Mouse (Mus musculus): Measurements from ENCODE around the gene Smim15. TPM values are rescaled to one million over a fixed set of nuclear protein-coding genes. Genes with fewer than 3 reads are reported as not detected.

Gene Smim15
- polyA plus RNA-seq, 1 experiment from 2014 or later: 76.2 TPM

GRCm38 (mm10) chr13:108063374-108064134 lies 19.3 kb downstream of the Smim15 start:
- no peak for ATAC-seq (replicated peaks; ENCODE audit: low FRiP score)
- H3K27ac ChIP-seq: no peak overlapping the region

DNA sequence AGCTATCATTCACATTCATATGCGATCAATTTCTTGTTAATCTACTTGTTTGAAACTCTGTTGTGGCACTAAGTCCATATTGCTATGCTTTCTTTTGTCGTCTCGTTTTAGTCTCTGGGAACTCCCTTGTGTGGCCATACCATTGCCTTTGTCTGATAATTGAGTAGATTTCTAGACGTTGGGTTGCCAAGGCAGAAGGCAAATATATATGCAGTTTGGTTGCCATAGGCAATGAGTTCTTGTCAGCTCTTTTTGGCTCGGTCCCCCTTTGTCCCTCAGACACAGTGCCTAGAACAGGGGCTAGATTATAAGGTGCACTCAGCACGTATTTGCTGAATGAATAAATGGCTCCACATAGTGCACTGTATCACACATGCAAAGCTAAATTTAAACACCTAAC lies 20.1 kb downstream of the Smim15 start:
- no peaks in the 10 kb centered on the region for H3K36me3 ChIP-seq
- H3K4me2 ChIP-seq: no peak overlapping the region
- peaks cover 11% of the 10 kb centered on the region; the same call in 1 of the 2 replicates for H3K4me1 ChIP-seq
- no peak for ATAC-seq (replicated peaks; ENCODE audit: low FRiP score)
- no peak overlapping the region for H3K27ac ChIP-seq
- H3K27me3 ChIP-seq: no peaks in the 10 kb centered on the region
- H3K9ac ChIP-seq: no peak overlapping the region
- no peak overlapping the region for H3K4me3 ChIP-seq (replicated peaks)
- H3K9me3 ChIP-seq (replicated peaks): no peaks in the 10 kb centered on the region
- WGBS: 90% methylated on average over 6 of the region's 6 CpGs

More at GRCm38 (mm10) chr13:108063374-108064134, 19.3 kb downstream of the Smim15 start:
- Histone ChIP-seq H3K9ac (no peak overlapping the region), H3K9me3 (replicated peaks) (no peaks in the 10 kb centered on the region), H3K36me3 (no peaks in the 10 kb centered on the region), H3K27me3 (no peaks in the 10 kb centered on the region), H3K4me2 (no peak overlapping the region), H3K4me3 (replicated peaks) (no peak overlapping the region), H3K4me1 (peaks cover 11% of the 10 kb centered on the region; the same call in 1 of the 2 replicates)
- WGBS: 76% methylated on average over 11 of the region's 11 CpGs

GRCm38 (mm10) chr13:108066021-108066420 lies 21.8 kb downstream of the Smim15 start:
- Histone ChIP-seq H3K27me3 (no peaks in the 10 kb centered on the region), H3K9ac (no peak overlapping the region), H3K36me3 (no peaks in the 10 kb centered on the region), H3K4me3 (replicated peaks) (no peak overlapping the region), H3K27ac (no peak overlapping the region), H3K4me2 (no peak overlapping the region), H3K4me1 (0 out of 2 replicates have a peak, but pooled peaks cover 1% of the 10 kb centered on the region), H3K9me3 (replicated peaks) (no peaks in the 10 kb centered on the region)
- 88% methylated on average over 2 of the region's 2 CpGs for WGBS
- ATAC-seq (replicated peaks; ENCODE audit: low FRiP score): no peak

GRCm38 (mm10) chr13:108069151-108069550 lies 24.9 kb downstream of the Smim15 start:
- Histone ChIP-seq H3K36me3 (no peaks in the 10 kb centered on the region), H3K27ac (no peak overlapping the region), H3K4me3 (replicated peaks) (no peak overlapping the region), H3K4me1 (no peaks in the 10 kb centered on the region), H3K9ac (no peak overlapping the region), H3K4me2 (no peak overlapping the region), H3K27me3 (no peaks in the 10 kb centered on the region), H3K9me3 (replicated peaks) (no peaks in the 10 kb centered on the region)
- ATAC-seq (replicated peaks; ENCODE audit: low FRiP score): no peak
- 73% methylated on average over 4 of the region's 4 CpGs for WGBS

DNA sequence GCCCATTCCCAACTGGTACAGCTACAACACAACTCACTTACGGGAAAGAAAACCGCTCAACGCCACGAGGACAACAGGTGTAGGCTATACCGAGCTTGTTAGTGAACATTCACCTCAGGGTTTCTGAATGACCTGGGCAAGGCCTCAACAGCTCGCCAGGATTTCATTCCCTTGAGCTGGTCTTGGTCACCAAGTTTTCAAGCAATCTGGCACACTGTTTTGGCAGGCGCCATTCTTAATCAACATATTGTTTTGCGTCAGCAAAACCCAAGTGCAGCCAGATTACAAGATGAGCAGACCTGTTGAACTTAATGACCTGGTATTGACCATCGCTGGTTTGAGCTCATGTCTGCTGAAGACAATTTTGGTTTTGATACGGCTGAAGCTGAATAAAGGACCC lies 25.9 kb downstream of the Smim15 start:
- WGBS: 95% methylated on average over 10 of the region's 10 CpGs
- H3K36me3 ChIP-seq: no peaks in the 10 kb centered on the region
- no peaks in the 10 kb centered on the region for H3K9me3 ChIP-seq (replicated peaks)
- H3K4me1 ChIP-seq: no peaks in the 10 kb centered on the region
- ATAC-seq (replicated peaks; ENCODE audit: low FRiP score): no peak
- H3K27ac ChIP-seq: no peak overlapping the region
- no peak overlapping the region for H3K9ac ChIP-seq
- H3K4me2 ChIP-seq: no peak overlapping the region
- H3K27me3 ChIP-seq: no peaks in the 10 kb centered on the region
- no peak overlapping the region for H3K4me3 ChIP-seq (replicated peaks)

- no peaks in the 10 kb centered on the region for H3K4me1 ChIP-seq
- no peaks in the 10 kb centered on the region for H3K36me3 ChIP-seq
- no peak overlapping the region for H3K27ac ChIP-seq
- no peak overlapping the region for H3K4me2 ChIP-seq
- H3K4me3 ChIP-seq (replicated peaks): no peak overlapping the region
- no peaks in the 10 kb centered on the region for H3K27me3 ChIP-seq
- no peak overlapping the region for H3K9ac ChIP-seq
- 84% methylated on average over 6 of the region's 6 CpGs for WGBS
- no peaks in the 10 kb centered on the region for H3K9me3 ChIP-seq (replicated peaks)
- no peak for ATAC-seq (replicated peaks; ENCODE audit: low FRiP score)
Observed at GRCm38 (mm10) chr13:108077476-108077875, 33.2 kb downstream of the Smim15 start.

GRCm38 (mm10) chr13:108077901-108078300 lies 33.7 kb downstream of the Smim15 start:
- no peak overlapping the region for H3K9ac ChIP-seq

GRCm38 (mm10) chr13:108084086-108084485 lies 39.8 kb downstream of the Smim15 start:
- Histone ChIP-seq H3K36me3 (0 out of 2 replicates have a peak, but pooled peaks cover 3% of the 10 kb centered on the region), H3K4me2 (no peak overlapping the region), H3K27me3 (no peaks in the 10 kb centered on the region), H3K4me1 (no peaks in the 10 kb centered on the region), H3K9me3 (replicated peaks) (no peaks in the 10 kb centered on the region), H3K9ac (no peak overlapping the region), H3K4me3 (replicated peaks) (no peak overlapping the region), H3K27ac (no peak overlapping the region)
- 92% methylated on average over 4 of the region's 4 CpGs for WGBS
- ATAC-seq (replicated peaks; ENCODE audit: low FRiP score): no peak

More at GRCm38 (mm10) chr13:108077901-108078300, 33.7 kb downstream of the Smim15 start:
- no peaks in the 10 kb centered on the region for H3K9me3 ChIP-seq (replicated peaks)
- ATAC-seq (replicated peaks; ENCODE audit: low FRiP score): no peak
- WGBS: 84% methylated on average over 4 of the region's 4 CpGs
- no peak overlapping the region for H3K27ac ChIP-seq
- H3K4me2 ChIP-seq: no peak overlapping the region
- no peaks in the 10 kb centered on the region for H3K27me3 ChIP-seq
- no peaks in the 10 kb centered on the region for H3K36me3 ChIP-seq
- no peak overlapping the region for H3K4me3 ChIP-seq (replicated peaks)
- no peaks in the 10 kb centered on the region for H3K4me1 ChIP-seq

DNA sequence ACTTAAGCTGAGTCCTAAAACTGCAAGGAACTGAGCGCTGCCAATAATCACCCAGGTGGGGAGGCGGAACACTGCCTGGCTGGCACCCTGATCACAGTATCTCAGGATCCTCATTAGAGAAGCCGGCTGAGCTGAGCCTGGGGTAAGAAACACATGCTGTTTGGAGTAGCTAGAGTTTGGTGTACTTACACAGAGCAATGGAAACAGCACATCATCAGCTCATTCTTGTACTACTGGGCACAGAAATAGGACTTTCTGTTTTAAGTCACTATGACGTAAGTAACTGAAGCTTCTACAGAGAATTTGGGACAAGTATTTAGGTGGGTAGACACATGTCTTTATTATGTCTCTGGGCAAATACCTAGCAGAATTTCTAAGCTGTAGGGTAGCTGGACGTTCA lies 41.8 kb downstream of the Smim15 start:
- no peaks in the 10 kb centered on the region for H3K27me3 ChIP-seq
- no peak overlapping the region for H3K4me2 ChIP-seq
- H3K27ac ChIP-seq: no peak overlapping the region
- no peak for ATAC-seq (replicated peaks; ENCODE audit: low FRiP score)
- 82% methylated on average over 5 of the region's 5 CpGs for WGBS
- H3K9me3 ChIP-seq (replicated peaks): no peaks in the 10 kb centered on the region
- H3K4me1 ChIP-seq: no peaks in the 10 kb centered on the region
- no peak overlapping the region for H3K4me3 ChIP-seq (replicated peaks)
- 0 out of 2 replicates have a peak, but pooled peaks cover 3% of the 10 kb centered on the region for H3K36me3 ChIP-seq
- H3K9ac ChIP-seq: no peak overlapping the region

GRCm38 (mm10) chr13:108086724-108087123 lies 42.5 kb downstream of the Smim15 start:
- Histone ChIP-seq H3K27ac (no peak overlapping the region), H3K9ac (no peak overlapping the region), H3K4me3 (replicated peaks) (no peak overlapping the region), H3K4me1 (no peaks in the 10 kb centered on the region), H3K36me3 (0 out of 2 replicates have a peak, but pooled peaks cover 3% of the 10 kb centered on the region), H3K4me2 (no peak overlapping the region), H3K27me3 (no peaks in the 10 kb centered on the region), H3K9me3 (replicated peaks) (no peaks in the 10 kb centered on the region)
- 58% methylated on average over 4 of the region's 4 CpGs for WGBS
- no peak for ATAC-seq (replicated peaks; ENCODE audit: low FRiP score)

- Histone ChIP-seq H3K9ac (no peak overlapping the region), H3K36me3 (0 out of 2 replicates have a peak, but pooled peaks cover 3% of the 10 kb centered on the region), H3K9me3 (replicated peaks) (no peaks in the 10 kb centered on the region), H3K27me3 (no peaks in the 10 kb centered on the region), H3K4me3 (replicated peaks) (no peak overlapping the region), H3K27ac (no peak overlapping the region), H3K4me2 (no peak overlapping the region), H3K4me1 (0 out of 2 replicates have a peak, but pooled peaks cover 4% of the 10 kb centered on the region)
- ATAC-seq (replicated peaks; ENCODE audit: low FRiP score): no peak
- 87% methylated on average over 7 of the region's 7 CpGs for WGBS
Observed at GRCm38 (mm10) chr13:108092290-108092689, 48.0 kb downstream of the Smim15 start.

- Histone ChIP-seq H3K36me3 (no peaks in the 10 kb centered on the region), H3K9ac (no peak overlapping the region), H3K4me1 (0 out of 2 replicates have a peak, but pooled peaks cover 4% of the 10 kb centered on the region), H3K4me2 (no peak overlapping the region), H3K27ac (no peak overlapping the region), H3K27me3 (no peaks in the 10 kb centered on the region), H3K9me3 (replicated peaks) (no peaks in the 10 kb centered on the region), H3K4me3 (replicated peaks) (no peak overlapping the region)
- 92% methylated on average over 5 of the region's 5 CpGs for WGBS
- no peak for ATAC-seq (replicated peaks; ENCODE audit: low FRiP score)
Observed at GRCm38 (mm10) chr13:108094681-108095080, 50.4 kb downstream of the Smim15 start.

Measured in kidney, embryonic 15.5 days (tissue).